Mouse (Mus musculus) embryonic fibroblast, embryonic 13.5 days (primary cell): Measurements from ENCODE around the gene Hmga1.

Experiments used
- CTCF ChIP-seq: IDR thresholded peaks from 2 replicates; pipeline ENCODE4 v1.5.1; 2011; ENCODE audit warnings: mild to moderate bottlenecking, control low read depth, low read length, moderate library complexity, borderline replicate concordance; ENCODE audit not compliant: insufficient read depth
- POLR2A ChIP-seq: IDR thresholded peaks from 2 replicates; pipeline ENCODE4 v1.6.1; 2011; ENCODE audit warnings: low read depth, mild to moderate bottlenecking, control low read depth, low read length, moderate library complexity

DNA sequence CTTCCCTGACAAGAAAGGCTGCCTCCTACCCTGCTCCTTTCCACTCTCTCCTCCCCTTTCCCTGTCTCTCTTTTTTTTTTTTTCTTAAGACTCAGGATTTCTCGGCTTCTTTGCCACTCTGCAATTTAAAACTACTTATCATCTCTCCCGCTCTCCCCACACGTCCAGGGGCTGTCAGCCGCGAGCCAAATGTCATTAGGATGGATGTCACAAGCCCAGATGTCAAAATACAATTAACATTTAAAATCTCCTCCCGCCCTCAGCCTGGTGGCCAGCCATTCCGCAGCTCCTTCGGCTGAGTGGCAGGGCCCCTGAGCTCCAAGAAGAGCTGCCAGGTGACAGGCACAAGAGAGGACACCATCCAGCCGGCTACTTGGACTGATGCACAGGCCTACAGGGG lies 38.0 kb upstream of the Hmga1 start:
- TF ChIP-seq CTCF (no peak), POLR2A (no peak)
